Mouse (Mus musculus): ENCODE results near the gene Sec1.
A peak's percentile ranks its signal among the peaks of the same experiment; 100 is the strongest.

The Sec1 gene

GRCm38 (mm10) chr7:45693921-45694591, at the start of gene Sec1:
Gene Sec1 (minus strand): TSS chr7:45694402.
- no peak for DNase-seq (ENCODE audit: low read depth, low spot score)

GRCm38 (mm10) chr7:45742338-45742737, 48.1 kb upstream of the Sec1 start:
- DNase-seq (ENCODE audit: low read depth, low spot score): no peak

- no peak for DNase-seq (ENCODE audit: low read depth, low spot score)
These were observed 47.6 kb upstream of the Sec1 start for GRCm38 (mm10) chr7:45741777-45742176.

GRCm38 (mm10) chr7:45741308-45741707, 47.1 kb upstream of the Sec1 start:
- DNase-seq (ENCODE audit: low read depth, low spot score): no peak

- no peak for DNase-seq (ENCODE audit: low read depth, low spot score)
These were observed 45.6 kb upstream of the Sec1 start for GRCm38 (mm10) chr7:45739820-45740219.

GRCm38 (mm10) chr7:45739162-45739763, 45.1 kb upstream of the Sec1 start:
- DNase-seq (ENCODE audit: low read depth, low spot score): peak; percentile 90

GRCm38 (mm10) chr7:45733477-45733876, 39.3 kb upstream of the Sec1 start:
- DNase-seq (ENCODE audit: low read depth, low spot score): no peak

GRCm38 (mm10) chr7:45730727-45731431, 36.7 kb upstream of the Sec1 start:
- peak; percentile 80 for DNase-seq (ENCODE audit: low read depth, low spot score)

- DNase-seq (ENCODE audit: low read depth, low spot score): no peak
These were observed 33.4 kb upstream of the Sec1 start for GRCm38 (mm10) chr7:45727625-45728024.

- DNase-seq (ENCODE audit: low read depth, low spot score): no peak
These were observed 32.2 kb upstream of the Sec1 start for GRCm38 (mm10) chr7:45726419-45726818.

- no peak for DNase-seq (ENCODE audit: low read depth, low spot score)
These were observed 31.5 kb upstream of the Sec1 start, which contains the start of gene Spaca4 for GRCm38 (mm10) chr7:45725713-45726112. Gene Spaca4 (minus strand): TSS chr7:45725813.

GRCm38 (mm10) chr7:45725151-45725550, 30.9 kb upstream of the Sec1 start:
- no peak for DNase-seq (ENCODE audit: low read depth, low spot score)

- DNase-seq (ENCODE audit: low read depth, low spot score): no peak
These were observed 29.6 kb upstream of the Sec1 start for GRCm38 (mm10) chr7:45723781-45724180.

GRCm38 (mm10) chr7:45723301-45723700, 29.1 kb upstream of the Sec1 start:
- no peak for DNase-seq (ENCODE audit: low read depth, low spot score)

GRCm38 (mm10) chr7:45722348-45722713, 28.1 kb upstream of the Sec1 start:
- DNase-seq (ENCODE audit: low read depth, low spot score): no peak

- DNase-seq (ENCODE audit: low read depth, low spot score): no peak
These were observed 27.6 kb upstream of the Sec1 start for GRCm38 (mm10) chr7:45721642-45722347.

- no peak for DNase-seq (ENCODE audit: low read depth, low spot score)
These were observed 27.0 kb upstream of the Sec1 start for GRCm38 (mm10) chr7:45721234-45721571.

GRCm38 (mm10) chr7:45720413-45721233, 26.4 kb upstream of the Sec1 start, which contains the start of gene Fam83e:
Gene Fam83e (plus strand): TSS chr7:45721212.
- no peak for DNase-seq (ENCODE audit: low read depth, low spot score)

- DNase-seq (ENCODE audit: low read depth, low spot score): no peak
These were observed 25.7 kb upstream of the Sec1 start for GRCm38 (mm10) chr7:45719738-45720412.

GRCm38 (mm10) chr7:45719180-45719579, 25.0 kb upstream of the Sec1 start:
- DNase-seq (ENCODE audit: low read depth, low spot score): no peak

- no peak for DNase-seq (ENCODE audit: low read depth, low spot score)
These were observed 24.1 kb upstream of the Sec1 start for GRCm38 (mm10) chr7:45718331-45718730.
